Mouse (Mus musculus): Measurements from ENCODE around the gene Tfeb. TPM values are rescaled to one million over a fixed set of nuclear protein-coding genes. Genes with fewer than 3 reads are reported as not detected.

Tfeb gene
- total and polyA plus RNA-seq, 3 experiments, result 16.4 to 22.8 TPM; not detected in 1

DNA sequence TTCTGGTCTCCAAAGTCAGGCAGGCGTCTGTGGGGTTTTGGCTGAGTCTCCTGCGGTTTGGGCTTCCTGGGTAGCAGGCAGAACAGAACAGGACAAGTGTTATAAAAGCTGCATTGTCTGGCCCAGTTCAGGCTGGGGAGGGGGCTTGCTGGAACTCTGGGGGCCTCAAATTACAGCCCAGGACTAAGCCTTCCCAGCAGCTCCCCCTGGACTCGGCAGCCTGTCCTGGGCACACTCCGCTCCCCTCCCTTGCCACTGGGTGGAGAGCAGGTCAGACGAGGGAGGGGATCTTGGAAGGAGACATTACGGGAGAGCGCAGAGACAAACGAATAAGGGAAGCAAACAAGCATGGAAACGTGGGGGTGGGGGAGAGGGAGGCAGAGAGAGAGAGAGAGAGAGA is 94.3 kb downstream of the Tfeb start:
- Histone ChIP-seq H3K27ac (ENCODE audit: control insufficient read depth, low read depth, low read length) (no peak overlapping the region), H3K4me1 (ENCODE audit: control insufficient read depth in 1 of 2, insufficient read depth in 2 of 2, low read length in 2 of 2) (no peaks in the 10 kb centered on the region), H3K9ac (ENCODE audit: control insufficient read depth, low read depth, low read length, poor library complexity, severe bottlenecking) (no peak overlapping the region), H3K79me2 (ENCODE audit: control insufficient read depth, insufficient read depth, low read length, poor library complexity) (no peaks in the 10 kb centered on the region), H3K27me3 (ENCODE audit: control insufficient read depth in 1 of 2, insufficient read depth in 2 of 2, low read length in 2 of 2) (no peaks in the 10 kb centered on the region; a peak in 1 of 4 replicates), H3K4me3 (ENCODE audit: control insufficient read depth in 1 of 2, insufficient read depth in 1 of 2, low read depth in 2 of 2, low read length in 2 of 2) (no peak overlapping the region), H3K9me3 (replicated peaks; ENCODE audit: insufficient read depth, low read length) (no peaks in the 10 kb centered on the region), H3K36me3 (ENCODE audit: control insufficient read depth in 1 of 2, insufficient read depth in 2 of 2, low read length in 2 of 2) (no peaks in the 10 kb centered on the region)
- TF ChIP-seq MYB (IDR thresholded peaks at IDR 0.05; ENCODE audit: low read depth, low read length), result no peak
- no peak for TF ChIP-seq MXI1 (IDR thresholded peaks at IDR 0.05; ENCODE audit: low read depth, low read length)
- TF ChIP-seq JUND (IDR thresholded peaks at IDR 0.05; ENCODE audit: low read depth, low read length), result no peak
- TF ChIP-seq RCOR1 (IDR thresholded peaks at IDR 0.05; ENCODE audit: low read depth, low read length), result no peak
- no peak for TF ChIP-seq BHLHE40 (IDR thresholded peaks at IDR 0.05; ENCODE audit: borderline replicate concordance, low read depth, low read length)
- no peak for TF ChIP-seq CHD1 (IDR thresholded peaks at IDR 0.05; ENCODE audit: low read depth, low read length)
- TF ChIP-seq ETS1 (IDR thresholded peaks at IDR 0.05; ENCODE audit: low read depth, low read length), result no peak
- TF ChIP-seq USF1 (IDR thresholded peaks at IDR 0.05; ENCODE audit: low read depth, low read length), result no peak
- no peak for TF ChIP-seq ELF1 (IDR thresholded peaks at IDR 0.05; ENCODE audit: low read depth, low read length)
- DNase-seq (ENCODE audit: low read depth, low spot score), result no peak

DNA sequence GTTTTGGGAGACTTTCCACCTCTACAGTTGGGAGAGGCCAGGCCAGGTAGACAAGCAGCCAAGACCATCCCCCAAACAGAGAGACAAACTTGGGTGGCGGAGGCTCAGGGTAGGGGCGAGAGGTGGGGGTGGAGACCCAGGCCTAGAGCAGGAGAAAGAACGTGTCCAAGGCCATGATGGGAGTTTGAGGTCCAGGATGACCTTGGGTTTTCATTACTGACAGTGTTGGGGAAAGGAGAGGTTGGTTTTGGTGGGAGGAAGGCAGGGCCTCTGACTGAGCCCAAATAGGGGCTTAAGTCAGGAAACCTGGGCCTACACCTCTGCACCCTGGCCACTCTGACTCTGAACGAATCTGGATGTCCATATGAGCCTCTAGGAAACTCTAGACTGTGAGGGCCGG is 94.9 kb downstream of the Tfeb start:
- Histone ChIP-seq H3K27me3 (ENCODE audit: control insufficient read depth in 1 of 2, insufficient read depth in 2 of 2, low read length in 2 of 2) (no peaks in the 10 kb centered on the region; a peak in 1 of 4 replicates), H3K9me3 (replicated peaks; ENCODE audit: insufficient read depth, low read length) (no peaks in the 10 kb centered on the region), H3K4me1 (ENCODE audit: control insufficient read depth in 1 of 2, insufficient read depth in 2 of 2, low read length in 2 of 2) (no peaks in the 10 kb centered on the region), H3K4me3 (ENCODE audit: control insufficient read depth in 1 of 2, insufficient read depth in 1 of 2, low read depth in 2 of 2, low read length in 2 of 2) (no peak overlapping the region), H3K79me2 (ENCODE audit: control insufficient read depth, insufficient read depth, low read length, poor library complexity) (no peaks in the 10 kb centered on the region), H3K27ac (ENCODE audit: control insufficient read depth, low read depth, low read length) (no peak overlapping the region), H3K36me3 (ENCODE audit: control insufficient read depth in 1 of 2, insufficient read depth in 2 of 2, low read length in 2 of 2) (no peaks in the 10 kb centered on the region), H3K9ac (ENCODE audit: control insufficient read depth, low read depth, low read length, poor library complexity, severe bottlenecking) (no peak overlapping the region)
- TF ChIP-seq ZC3H11A (IDR thresholded peaks at IDR 0.05; ENCODE audit: low read depth, low read length), result no peak
- no peak for TF ChIP-seq ZKSCAN1 (IDR thresholded peaks at IDR 0.05; ENCODE audit: low read depth, low read length)
- TF ChIP-seq ETS1 (IDR thresholded peaks at IDR 0.05; ENCODE audit: low read depth, low read length), result no peak
- TF ChIP-seq SIN3A (IDR thresholded peaks at IDR 0.05; ENCODE audit: low read length), result no peak
- no peak for TF ChIP-seq JUND (IDR thresholded peaks at IDR 0.05; ENCODE audit: low read depth, low read length)
- TF ChIP-seq EP300 (IDR thresholded peaks at IDR 0.05; ENCODE audit: low read depth in 1 of 2, low read length in 2 of 2), result no peak
- no peak for TF ChIP-seq MXI1 (IDR thresholded peaks at IDR 0.05; ENCODE audit: low read depth, low read length)
- no peak for DNase-seq (ENCODE audit: low read depth, low spot score)

DNA sequence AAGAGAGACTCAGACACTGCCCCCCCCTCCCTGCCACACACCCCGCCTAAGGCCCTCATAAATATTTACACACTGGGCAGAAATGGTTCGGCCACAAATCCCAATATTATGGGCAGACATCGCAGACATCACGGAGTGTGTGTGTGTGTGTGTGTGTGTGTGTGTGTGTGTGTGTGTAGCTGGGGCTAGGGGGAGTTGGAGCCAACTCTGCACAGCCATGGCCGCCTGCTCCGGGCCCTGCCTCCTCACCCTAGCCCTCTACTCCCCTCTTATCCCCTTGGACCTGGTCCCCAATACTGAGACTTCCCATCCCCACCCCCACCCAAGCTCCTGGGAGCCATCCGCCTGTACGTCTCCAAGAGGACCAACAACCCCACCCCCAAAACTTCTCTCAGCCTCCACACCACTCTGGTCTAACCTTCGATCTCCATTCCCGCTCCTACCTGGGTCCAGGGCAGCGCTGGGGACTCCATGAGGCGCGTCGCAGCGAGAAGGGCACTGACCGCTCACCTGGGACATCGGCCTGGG is 95.7 kb downstream of the Tfeb start:
- Histone ChIP-seq H3K4me1 (ENCODE audit: control insufficient read depth in 1 of 2, insufficient read depth in 2 of 2, low read length in 2 of 2) (no peaks in the 10 kb centered on the region), H3K9ac (ENCODE audit: control insufficient read depth, low read depth, low read length, poor library complexity, severe bottlenecking) (no peak overlapping the region), H3K27me3 (ENCODE audit: control insufficient read depth in 1 of 2, insufficient read depth in 2 of 2, low read length in 2 of 2) (no peaks in the 10 kb centered on the region; a peak in 1 of 4 replicates), H3K9me3 (replicated peaks; ENCODE audit: insufficient read depth, low read length) (no peaks in the 10 kb centered on the region), H3K79me2 (ENCODE audit: control insufficient read depth, insufficient read depth, low read length, poor library complexity) (no peaks in the 10 kb centered on the region), H3K27ac (ENCODE audit: control insufficient read depth, low read depth, low read length) (no peak overlapping the region), H3K36me3 (ENCODE audit: control insufficient read depth in 1 of 2, insufficient read depth in 2 of 2, low read length in 2 of 2) (no peaks in the 10 kb centered on the region), H3K4me3 (ENCODE audit: control insufficient read depth in 1 of 2, insufficient read depth in 1 of 2, low read depth in 2 of 2, low read length in 2 of 2) (no peak overlapping the region)
- TF ChIP-seq ETS1 (IDR thresholded peaks at IDR 0.05; ENCODE audit: low read depth, low read length) (no peak), CHD2 (IDR thresholded peaks at IDR 0.05; ENCODE audit: low read length) (no peak), SMC3 (IDR thresholded peaks at IDR 0.05; ENCODE audit: low read depth, low read length) (no peak), MAX (IDR thresholded peaks at IDR 0.05; ENCODE audit: low read length) (no peak), UBTF (IDR thresholded peaks at IDR 0.05; ENCODE audit: borderline replicate concordance, insufficient read depth, low read depth, low read length) (no peak), TAL1 (IDR thresholded peaks at IDR 0.05; ENCODE audit: low read length) (no peak), JUND (IDR thresholded peaks at IDR 0.05; ENCODE audit: low read depth, low read length) (no peak), E2F4 (IDR thresholded peaks at IDR 0.05; ENCODE audit: borderline replicate concordance, low read depth, low read length) (no peak)
- no peak for DNase-seq (ENCODE audit: low read depth, low spot score)
